Mouse (Mus musculus): Measurements from ENCODE around the gene Nme4.
A peak's percentile ranks its signal among the peaks of the same experiment; 100 is the strongest.
"Not testable (repeated sequence)": the region's sequence is repeated elsewhere in the genome, so short reads cannot be mapped to it uniquely, and the experiment has no call there.

Nme4 gene

DNA sequence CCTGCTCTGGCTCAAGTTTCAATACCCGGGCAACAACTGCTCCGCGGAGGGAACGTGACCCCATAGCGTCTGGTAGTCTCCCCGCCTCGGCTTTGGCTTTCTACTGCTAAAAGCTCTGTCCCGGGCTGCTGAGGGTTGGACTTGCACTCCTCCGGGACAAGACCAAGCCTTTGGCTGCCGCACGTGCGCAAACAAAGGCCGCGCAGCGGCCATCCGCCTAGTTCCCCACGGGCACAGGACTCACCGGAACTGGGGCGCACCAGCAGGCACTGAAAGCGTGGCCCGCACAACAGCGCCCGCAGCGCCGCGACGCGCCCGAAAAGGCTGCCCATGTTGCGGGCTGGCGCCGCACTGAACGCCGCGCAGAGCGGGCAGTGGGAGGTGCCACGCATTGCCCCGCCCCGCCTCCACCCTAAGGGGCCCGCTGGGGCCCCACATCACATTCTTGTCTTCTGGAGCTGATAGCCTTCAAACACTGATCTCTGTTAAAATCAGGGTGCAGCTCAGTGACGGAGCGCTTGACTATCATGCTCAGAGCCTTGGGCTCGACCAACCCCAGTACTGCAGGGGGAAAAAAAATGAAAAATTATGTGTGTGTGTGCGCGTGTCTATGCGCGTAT, at the start of gene Nme4:
Gene Nme4, minus strand, starts transcription at position 482 of the 620 bp plus-strand sequence.
- DNase-seq (ENCODE audit: low spot score), result peak; percentile 37

DNA sequence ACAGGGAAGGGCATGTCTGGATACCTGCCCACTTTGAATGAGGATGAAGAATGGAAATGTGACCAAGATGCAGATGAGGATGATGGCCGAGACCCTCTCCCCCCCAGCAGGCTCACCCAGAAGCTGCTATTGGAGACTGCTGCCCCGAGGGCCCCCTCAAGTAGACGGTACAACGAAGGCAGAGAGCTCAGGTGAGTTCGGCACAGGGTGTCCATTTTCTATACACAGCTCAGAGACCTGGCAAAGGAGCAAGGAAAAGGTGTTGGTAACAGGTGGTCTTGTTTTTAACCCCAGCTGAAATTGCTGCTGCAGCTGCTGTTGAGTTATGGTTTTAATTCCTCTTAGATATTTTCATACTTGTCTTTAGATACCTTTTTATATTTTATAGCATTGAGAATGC, 48.0 kb upstream of the Nme4 start:
- no peak for DNase-seq (ENCODE audit: low spot score)

DNA sequence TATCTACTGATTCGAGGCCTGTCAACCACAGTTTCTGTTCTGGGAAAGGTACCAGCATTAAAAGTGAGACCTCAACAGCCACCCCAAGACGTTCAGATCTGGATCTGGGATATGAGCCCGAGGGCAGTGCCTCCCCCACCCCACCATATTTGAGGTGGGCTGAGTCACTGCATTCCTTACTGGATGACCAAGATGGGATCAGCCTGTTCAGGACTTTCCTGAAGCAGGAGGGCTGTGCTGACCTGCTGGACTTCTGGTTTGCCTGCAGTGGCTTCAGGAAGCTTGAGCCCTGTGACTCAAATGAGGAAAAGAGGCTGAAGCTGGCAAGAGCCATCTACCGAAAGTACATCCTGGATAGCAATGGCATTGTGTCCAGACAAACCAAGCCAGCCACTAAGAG, 47.4 kb upstream of the Nme4 start:
- DNase-seq (ENCODE audit: low spot score), result no peak

DNA sequence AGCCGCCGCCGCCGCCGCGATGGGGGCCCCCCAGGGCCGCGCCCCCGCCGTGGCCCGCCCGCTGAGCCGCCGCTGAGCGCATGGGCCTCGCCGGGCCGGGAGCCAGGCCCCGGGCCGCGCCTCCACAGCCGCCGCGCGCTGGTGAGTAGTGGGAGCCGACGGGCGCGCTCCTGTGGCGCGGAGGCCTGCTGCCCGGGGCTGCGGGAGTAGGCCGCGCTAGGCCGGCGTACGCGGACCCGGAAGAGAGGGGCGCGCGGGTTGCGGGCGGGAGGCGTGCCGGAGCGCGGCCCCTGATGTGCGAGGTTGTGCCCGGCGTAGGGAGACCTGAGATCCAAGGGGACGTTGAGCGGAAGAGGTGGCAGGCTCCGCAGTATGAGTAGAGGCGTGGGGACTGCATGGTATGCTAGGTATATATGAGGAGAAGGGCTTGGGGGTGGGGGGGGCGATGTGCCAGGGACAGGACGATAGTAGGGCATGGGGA, 43.5 kb upstream of the Nme4 start:
- no peak for DNase-seq (ENCODE audit: low spot score)

DNA sequence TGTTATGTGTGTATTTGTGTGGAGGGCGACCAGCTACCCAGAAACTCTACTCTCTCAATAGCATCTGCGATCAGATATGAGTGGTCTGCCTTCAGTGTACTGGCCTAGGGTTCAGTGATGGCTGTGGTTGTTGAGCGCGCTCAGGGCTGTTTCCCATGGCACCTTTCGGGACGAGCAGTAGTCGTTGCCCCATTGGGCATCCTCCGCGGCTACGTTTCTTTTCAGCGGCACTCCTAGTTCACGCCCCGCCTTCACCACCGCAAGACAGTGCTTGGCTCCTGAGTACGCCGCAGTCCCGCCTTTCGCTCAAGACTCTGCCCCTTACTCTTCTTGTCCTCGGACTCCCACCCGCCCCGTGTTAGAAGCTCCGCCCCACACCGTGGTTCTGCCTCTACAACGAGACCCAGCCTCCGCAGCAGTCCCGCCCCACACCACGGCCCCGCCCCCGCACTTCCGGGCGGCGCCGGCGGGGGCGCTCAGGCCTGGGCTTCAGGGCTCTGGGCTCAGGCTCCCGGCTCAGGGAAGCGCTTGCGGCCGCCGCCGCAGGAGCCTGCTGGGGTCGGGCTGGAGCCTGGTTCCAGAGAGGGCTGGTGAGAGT, 42.9 kb upstream of the Nme4 start, which contains the start of gene Axin1:
Gene Axin1, plus strand, starts transcription at position 450 of the 598 bp plus-strand sequence.
- DNase-seq (ENCODE audit: low spot score), result peak; percentile 89

- DNase-seq (ENCODE audit: low spot score), result no peak
Observed at GRCm38 (mm10) chr17:26137751-26138130, 42.3 kb upstream of the Nme4 start.

- no peak for DNase-seq (ENCODE audit: low spot score)
Observed at GRCm38 (mm10) chr17:26137106-26137750, 41.8 kb upstream of the Nme4 start.

GRCm38 (mm10) chr17:26131856-26132853, 36.8 kb upstream of the Nme4 start:
- DNase-seq (ENCODE audit: low spot score), result no peak

GRCm38 (mm10) chr17:26131062-26131732, 35.8 kb upstream of the Nme4 start:
- DNase-seq (ENCODE audit: low spot score), result no peak

DNA sequence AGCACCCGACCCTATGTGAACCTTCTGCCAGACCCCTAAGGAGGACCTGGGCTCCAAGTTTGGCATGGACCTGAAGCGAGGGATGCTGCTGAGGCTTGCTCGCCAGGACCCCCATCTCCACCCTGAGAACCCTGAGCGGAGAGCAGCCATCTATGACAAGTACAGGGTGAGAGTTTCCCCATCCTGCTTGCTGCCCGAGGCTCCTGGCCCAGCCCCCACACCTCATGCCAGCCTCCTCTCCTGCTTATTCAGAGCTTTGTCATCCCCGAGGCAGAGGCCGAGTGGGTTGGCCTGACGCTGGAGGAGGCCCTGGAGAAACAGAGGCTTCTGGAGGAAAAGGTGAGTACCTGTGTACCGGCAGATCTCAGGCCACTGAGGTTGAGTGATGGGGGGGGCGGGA, 29.8 kb upstream of the Nme4 start:
- DNase-seq (ENCODE audit: low spot score), result no peak

DNA sequence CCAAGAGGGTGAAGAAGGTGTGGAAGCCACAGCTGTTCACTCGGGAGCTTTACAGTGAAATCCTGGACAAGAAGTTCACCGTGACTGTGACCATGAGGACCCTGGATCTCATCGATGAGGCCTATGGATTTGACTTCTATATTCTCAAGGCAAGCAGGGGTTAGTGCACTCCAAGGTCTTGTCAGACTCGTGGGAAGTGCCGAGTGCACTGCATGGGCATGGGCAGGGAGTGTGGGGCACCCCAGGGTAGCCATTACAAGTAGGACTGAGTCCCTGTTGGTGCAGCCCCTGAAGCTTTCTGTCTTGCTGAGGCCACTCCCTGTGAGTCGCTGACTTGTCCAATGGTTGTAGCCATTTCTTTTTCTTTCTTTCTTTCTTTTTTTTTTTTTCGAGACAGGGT, 29.2 kb upstream of the Nme4 start:
- no peak for DNase-seq (ENCODE audit: low spot score)

- peak; percentile 78 for DNase-seq (ENCODE audit: low spot score)
Observed at GRCm38 (mm10) chr17:26123267-26123684, 27.9 kb upstream of the Nme4 start, which contains the start of gene Mrpl28. Gene Mrpl28, plus strand, starts transcription at chr17:26123500.

GRCm38 (mm10) chr17:26122431-26123140, 27.2 kb upstream of the Nme4 start:
- no peak for DNase-seq (ENCODE audit: low spot score)

DNA sequence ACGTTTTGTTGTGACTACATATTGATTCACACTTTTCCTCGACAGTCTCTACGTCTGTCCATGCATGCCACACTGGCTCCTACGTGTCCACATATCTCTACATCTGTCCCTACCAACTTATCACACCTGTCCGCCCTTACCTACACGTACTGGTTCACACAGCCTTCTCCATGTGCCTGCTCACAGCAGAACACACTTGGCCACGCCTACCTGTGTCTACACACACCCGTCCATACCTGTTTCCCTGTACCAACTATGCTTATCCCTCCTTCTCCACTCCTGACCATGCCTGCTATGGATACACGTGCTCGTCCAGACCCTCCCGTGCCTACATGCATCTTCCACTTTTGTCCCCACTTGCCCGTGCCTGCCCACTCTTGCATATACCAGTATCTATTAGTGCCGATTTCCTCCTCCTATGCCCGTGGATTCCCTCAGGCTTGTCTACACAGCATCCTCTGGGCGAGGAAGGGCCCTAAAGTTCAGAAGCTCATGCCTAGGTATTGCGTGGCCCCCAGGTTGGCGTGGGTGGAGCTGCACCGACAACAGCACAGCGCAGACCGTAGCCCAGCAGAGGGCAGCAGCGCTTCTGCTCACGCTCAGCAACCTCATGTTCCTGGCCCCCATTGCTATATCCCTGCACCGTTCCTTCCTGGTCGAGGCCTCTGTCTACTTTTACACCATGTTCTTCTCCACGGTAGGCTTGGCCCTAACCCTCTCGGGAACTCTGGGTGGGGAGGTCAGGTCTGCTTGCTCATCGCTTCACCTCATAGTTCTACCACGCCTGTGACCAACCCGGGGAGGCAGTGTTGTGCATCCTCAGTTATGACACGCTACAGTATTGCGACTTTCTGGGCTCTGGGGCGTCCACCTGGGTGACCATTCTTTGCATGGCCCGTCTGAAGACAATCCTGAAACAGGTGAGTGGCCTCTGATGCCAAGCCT, 24.6 kb upstream of the Nme4 start:
- DNase-seq (ENCODE audit: low spot score), result peak; percentile 31

DNA sequence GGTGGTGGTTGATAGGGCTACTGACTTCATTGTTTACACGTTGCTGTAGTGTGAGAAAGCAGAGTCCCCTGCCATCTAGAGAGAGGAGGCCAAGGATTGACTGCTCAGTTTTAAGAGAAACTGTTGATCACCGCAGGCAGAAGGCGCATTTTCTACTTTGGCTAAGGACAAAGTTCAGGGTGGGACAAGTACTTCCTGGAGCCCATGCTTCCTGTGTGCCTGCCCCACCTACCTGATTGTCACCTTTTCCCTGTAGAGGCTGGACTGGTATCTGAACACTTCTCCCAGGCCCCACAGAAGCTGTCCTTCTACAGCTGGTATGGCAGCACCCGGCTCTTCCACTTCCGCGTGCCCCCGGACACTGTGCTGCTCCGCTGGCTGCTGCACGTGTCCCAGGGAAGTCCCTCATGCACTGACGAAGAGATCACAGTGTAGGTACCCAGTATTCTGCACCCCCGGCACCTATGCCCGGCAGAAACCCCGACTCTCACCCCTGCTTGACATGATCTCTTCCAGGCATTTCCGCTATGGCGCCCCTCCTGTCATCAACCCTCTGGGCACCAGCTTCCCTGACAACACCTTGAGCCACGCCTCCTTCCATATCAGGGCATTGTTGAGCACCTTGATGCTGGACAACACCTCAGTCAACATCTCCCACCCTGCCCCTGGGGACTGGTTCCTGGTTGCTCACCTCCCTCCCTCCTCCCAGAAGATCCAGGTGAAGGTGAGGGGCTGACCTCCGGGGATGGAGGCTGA, 21.3 kb upstream of the Nme4 start:
- no peak for DNase-seq (ENCODE audit: low spot score)

- no peak for DNase-seq (ENCODE audit: low spot score)
Observed at GRCm38 (mm10) chr17:26115956-26116487, 20.6 kb upstream of the Nme4 start.

GRCm38 (mm10) chr17:26115205-26115898, 19.9 kb upstream of the Nme4 start:
- no peak for DNase-seq (ENCODE audit: low spot score)

DNA sequence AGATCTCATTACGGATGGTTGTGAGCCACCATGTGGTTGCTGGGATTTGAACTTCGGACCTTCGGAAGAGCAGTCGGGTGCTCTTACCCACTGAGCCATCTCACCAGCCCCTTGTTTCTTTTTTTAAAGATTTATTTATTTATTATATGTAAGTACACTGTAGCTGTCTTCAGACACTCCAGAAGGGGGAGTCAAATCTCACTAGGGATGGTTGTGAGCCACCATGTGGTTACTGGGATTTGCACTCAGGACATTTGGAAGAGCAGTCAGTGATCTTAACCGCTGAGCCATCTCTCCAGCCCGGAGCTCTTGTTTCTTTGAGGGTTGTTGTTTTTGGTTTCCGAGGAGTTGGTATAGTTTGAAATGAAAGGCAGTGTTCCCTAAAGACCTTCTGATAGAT, 19.1 kb upstream of the Nme4 start:
- DNase-seq (ENCODE audit: low spot score), result not testable (repeated sequence)
